Mouse (Mus musculus) forebrain, postnatal 0 days (tissue): ENCODE results near the gene Dap3. TPM values are rescaled to one million over a fixed set of nuclear protein-coding genes. Genes with fewer than 3 reads are reported as not detected.

Source experiments
- ATAC-seq: fragments of 200-750 bp; cut with Nextera tagmentation; 2 replicates; pipeline ENCODE4 v1.8.0; 2017; ENCODE audit warnings: mild to moderate bottlenecking, moderate library complexity
- DNase-seq: peaks from one replicate; pipeline ENCODE4 v3.0.0-alpha.2; 2015
- H3K27ac ChIP-seq: fragments of 300-500 bp; sonication (generic); 2 replicates; pipeline ENCODE4 v1.5.1; 2014; ENCODE audit warnings: low read depth, mild to moderate bottlenecking, antibody characterized with exemption, low read length, moderate library complexity, mixed read lengths
- H3K27me3 ChIP-seq: fragments of 300-500 bp; sonication (generic); 2 replicates; pipeline ENCODE4 v1.6.1; 2014; ENCODE audit warnings: mild to moderate bottlenecking, low read length, mixed read lengths; ENCODE audit not compliant: insufficient read depth
- H3K36me3 ChIP-seq: fragments of 300-500 bp; sonication (generic); 2 replicates; pipeline ENCODE4 v1.6.1; 2014; ENCODE audit warnings: mild to moderate bottlenecking, moderate library complexity; ENCODE audit not compliant: insufficient read depth
- H3K4me1 ChIP-seq: fragments of 300-500 bp; sonication (generic); 2 replicates; pipeline ENCODE4 v1.6.1; 2014; ENCODE audit warnings: antibody characterized with exemption; ENCODE audit not compliant: insufficient read depth
- H3K4me2 ChIP-seq: fragments of 300-500 bp; sonication (generic); 2 replicates; pipeline ENCODE4 v1.6.1; 2014; ENCODE audit warnings: low read depth, mild to moderate bottlenecking, moderate library complexity
- H3K4me3 ChIP-seq: fragments of 300-500 bp; sonication (generic); 2 replicates; pipeline ENCODE4 v1.5.1; 2014; ENCODE audit warnings: low read depth, low read length, mixed read lengths
- H3K9ac ChIP-seq: fragments of 300-500 bp; sonication (generic); 2 replicates; pipeline ENCODE4 v1.6.1; 2014; ENCODE audit warnings: mild to moderate bottlenecking
- H3K9me3 ChIP-seq: fragments of 300-500 bp; sonication (generic); 2 replicates; pipeline ENCODE4 v1.6.1; 2016; ENCODE audit warnings: low read length
- CTCF ChIP-seq: sonication (generic); IDR thresholded peaks from 2 replicates; pipeline ENCODE4 v1.5.1; 2016; ENCODE audit warnings: antibody characterized with exemption, control low read depth, low read depth
- WGBS: fragments of 180-500 bp; shearing (Covaris S2); extraction: QIAGEN DNeasy Blood & Tissue Kit; methylation state at CpG from one replicate; pipeline ENCODE4 v1.1.7; 2014; 5-methylcytosine and 5-hydroxymethylcytosine counted together
- polyA plus RNA-seq: library from polyadenylated mRNA; unstranded; fragments of >200 nt; fragmentation: Nextera tagmentation; extraction: Ambion mirVana; gene quantifications from 2 replicates; pipeline ENCODE4 v1.2.1, GENCODE M21; 2015
- total RNA-seq: library from RNA; depleted of rRNA; stranded (reverse); fragments of >200 nt; gene quantifications from 2 replicates; pipeline ENCODE4 v1.2.3, GENCODE M21; 2014

Dap3 gene
- total and polyA plus RNA-seq, 2 experiments from 2014 or later, result 76.2 to 127 TPM

DNA sequence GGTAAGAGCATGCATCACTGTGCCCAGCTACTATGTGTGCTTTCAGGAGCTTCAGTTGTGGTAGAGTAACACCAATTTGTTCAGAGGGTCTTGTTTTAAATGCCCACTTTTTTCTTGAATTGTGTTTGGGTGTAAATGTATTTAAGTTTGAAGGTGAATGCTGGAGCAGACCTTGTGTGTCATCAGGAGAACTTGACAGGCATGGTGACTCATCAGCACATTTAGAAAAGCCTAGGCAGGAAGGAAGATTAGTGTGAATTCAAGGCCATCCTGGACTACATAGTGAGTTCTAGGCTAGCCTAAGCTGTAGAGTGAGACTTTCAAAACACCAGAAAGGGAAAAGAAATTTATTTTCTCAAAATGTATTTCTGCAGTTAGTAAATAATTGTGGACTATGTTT is 2.8 kb upstream of the Dap3 start:
- Histone ChIP-seq H3K27ac (no peak overlapping the region), H3K4me1 (peaks cover 25% of the 10 kb centered on the region; the same call in 1 of the 2 replicates), H3K4me3 (no peak overlapping the region), H3K9me3 (no peaks in the 10 kb centered on the region), H3K27me3 (no peaks in the 10 kb centered on the region), H3K4me2 (no peak overlapping the region), H3K36me3 (no peaks in the 10 kb centered on the region), H3K9ac (no peak overlapping the region)
- no peak for TF ChIP-seq CTCF
- DNase-seq (no peak), ATAC-seq (no peak)

DNA sequence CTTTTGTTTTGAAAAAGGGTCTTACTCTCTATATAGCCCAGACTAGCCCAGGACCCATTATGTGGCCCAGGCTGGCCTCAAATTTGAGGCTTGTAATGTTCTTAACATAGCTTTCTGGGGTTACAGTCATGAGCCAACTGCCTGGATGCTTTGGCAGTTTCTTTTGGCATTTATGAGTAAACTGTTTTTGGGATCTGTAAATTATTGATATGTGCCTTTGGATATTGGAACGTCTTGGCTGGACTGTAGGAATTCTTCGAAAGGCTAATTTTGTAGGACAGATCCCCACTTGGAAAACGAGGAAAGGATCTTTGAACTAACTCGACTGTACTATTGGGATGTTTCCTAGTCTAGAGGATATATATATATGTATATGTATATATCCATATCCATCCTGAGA is 2.3 kb upstream of the Dap3 start:
- no peaks in the 10 kb centered on the region for H3K36me3 ChIP-seq
- DNase-seq, result no peak

DNA sequence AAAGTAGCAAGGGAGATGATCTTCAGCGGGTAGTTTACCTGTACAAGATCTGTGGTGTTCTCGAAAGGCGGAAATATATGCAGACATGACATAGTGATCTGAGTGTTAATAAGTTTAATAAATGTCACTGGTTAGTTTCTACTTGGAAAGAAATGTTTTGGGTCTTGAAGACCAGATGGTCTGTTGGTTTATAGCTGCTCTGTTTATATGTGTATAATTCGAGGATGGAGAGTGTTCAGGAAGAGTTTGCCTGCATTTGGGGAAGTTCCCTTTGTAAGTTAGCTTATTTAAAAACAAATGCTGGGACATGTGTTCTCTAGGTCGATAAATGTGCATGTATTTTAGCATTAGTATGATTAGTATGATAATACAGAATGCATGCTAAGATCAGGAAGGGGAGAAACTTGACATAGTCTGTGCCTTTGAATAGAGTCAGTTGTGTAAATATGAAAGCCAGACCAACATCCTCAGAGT is 383 bp upstream of the Dap3 start:
- WGBS, result 2% methylated on average over 5 of the region's 5 CpGs
- TF ChIP-seq CTCF, result no peak

More for the DNA sequence above, 2.3 kb upstream of the Dap3 start:
- no peak for TF ChIP-seq CTCF
- Histone ChIP-seq H3K9ac (no peak overlapping the region), H3K27me3 (no peaks in the 10 kb centered on the region), H3K4me2 (no peak overlapping the region), H3K27ac (no peak overlapping the region), H3K9me3 (no peaks in the 10 kb centered on the region), H3K4me1 (peaks cover 25% of the 10 kb centered on the region; the same call in 1 of the 2 replicates), H3K4me3 (no peak overlapping the region)
- WGBS, result 87% methylated on average over 4 of the region's 4 CpGs
- no peak for ATAC-seq

DNA sequence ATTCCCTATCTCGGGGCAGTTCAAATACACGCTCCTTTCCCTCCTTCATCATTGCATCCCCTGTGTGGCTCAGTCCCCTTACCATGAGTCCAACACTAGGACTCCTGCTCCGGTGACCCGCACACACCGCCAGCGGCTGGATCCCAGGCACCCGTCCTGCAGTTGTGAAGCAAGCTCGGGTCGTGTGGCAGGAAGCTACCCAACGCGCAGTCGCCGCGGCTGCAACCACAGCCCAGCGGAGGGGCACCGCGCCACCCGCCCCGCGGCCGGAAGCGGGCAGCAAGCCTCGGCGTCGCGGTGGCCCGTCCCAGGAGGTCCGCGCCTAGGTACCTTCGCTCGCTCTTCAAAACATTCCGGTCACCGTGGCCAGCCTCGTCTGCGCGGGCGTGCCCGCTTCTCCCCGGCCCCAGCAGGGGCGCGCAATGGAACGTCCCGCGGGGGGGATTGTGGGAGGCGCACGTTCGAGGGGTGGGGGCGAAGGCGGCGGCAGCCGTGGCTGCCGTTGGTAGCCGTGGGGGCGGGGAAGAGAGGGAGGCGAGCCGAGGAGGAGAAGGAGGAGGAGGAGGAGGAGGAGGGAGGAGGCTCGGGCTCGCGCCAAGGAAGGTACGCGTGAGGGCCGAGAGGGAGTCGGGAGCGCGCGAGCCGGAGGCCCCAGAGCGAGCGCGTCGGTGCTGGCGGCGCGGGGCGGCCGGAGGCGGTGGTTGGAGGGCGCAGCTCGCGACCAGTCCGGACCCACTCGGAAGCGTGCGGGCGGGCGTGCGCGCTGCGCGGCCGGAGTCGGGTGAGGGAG is 1.0 kb downstream of the Dap3 start:
- Histone ChIP-seq H3K4me1 (peaks cover 25% of the 10 kb centered on the region; the same call in 1 of the 2 replicates), H3K4me3 (peak overlapping the region; percentile 84), H3K36me3 (no peaks in the 10 kb centered on the region), H3K27me3 (no peaks in the 10 kb centered on the region), H3K4me2 (peak overlapping the region; percentile 57), H3K27ac (peak overlapping the region; percentile 99), H3K9ac (peak overlapping the region; percentile 93), H3K9me3 (no peaks in the 10 kb centered on the region)
- WGBS, result under 1% methylated on average over 68 of the region's 92 CpGs
- ATAC-seq (peak; percentile 89), DNase-seq (peak; percentile 94)
- peak; percentile 36; the same call in 1 of the 2 replicates for TF ChIP-seq CTCF

More for the DNA sequence above, 383 bp upstream of the Dap3 start:
- no peak for ATAC-seq
- Histone ChIP-seq H3K4me3 (peak overlapping the region; percentile 84), H3K9me3 (no peaks in the 10 kb centered on the region), H3K9ac (peak overlapping the region; percentile 93), H3K4me2 (peak overlapping the region; percentile 66), H3K36me3 (no peaks in the 10 kb centered on the region), H3K27me3 (no peaks in the 10 kb centered on the region), H3K4me1 (peaks cover 25% of the 10 kb centered on the region; the same call in 1 of the 2 replicates), H3K27ac (peak overlapping the region; percentile 99)
- DNase-seq, result no peak

DNA sequence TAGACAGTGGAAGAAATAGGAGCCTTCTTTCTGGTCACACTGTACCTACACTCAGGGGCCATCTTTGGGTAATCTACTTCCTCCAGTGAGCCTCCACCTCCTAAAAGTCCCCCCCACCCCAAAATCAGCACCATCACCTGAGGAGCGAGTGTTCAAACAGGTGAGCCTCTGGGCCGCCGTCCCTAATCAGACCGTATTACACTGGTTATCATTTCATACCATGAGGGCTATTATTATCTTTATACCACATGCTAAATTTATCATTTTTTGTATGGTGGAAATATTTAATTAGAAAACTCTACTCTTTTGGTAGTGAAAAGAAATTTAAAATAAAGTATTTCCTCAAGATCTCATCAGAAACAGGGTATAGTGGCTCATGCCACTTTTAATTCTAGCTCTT is 6.9 kb downstream of the Dap3 start:
- H3K36me3 ChIP-seq, result peaks cover 20% of the 10 kb centered on the region
- H3K27me3 ChIP-seq, result no peaks in the 10 kb centered on the region
- 97% methylated on average over 4 of the region's 4 CpGs for WGBS
- TF ChIP-seq CTCF, result no peak
- no peak for ATAC-seq
- H3K9me3 ChIP-seq, result no peaks in the 10 kb centered on the region
- H3K4me1 ChIP-seq, result 0 out of 2 replicates have a peak, but pooled peaks cover 3% of the 10 kb centered on the region
- no peak overlapping the region for H3K4me3 ChIP-seq
- no peak overlapping the region for H3K27ac ChIP-seq
- no peak overlapping the region for H3K9ac ChIP-seq
- H3K4me2 ChIP-seq, result no peak overlapping the region
- DNase-seq, result no peak

DNA sequence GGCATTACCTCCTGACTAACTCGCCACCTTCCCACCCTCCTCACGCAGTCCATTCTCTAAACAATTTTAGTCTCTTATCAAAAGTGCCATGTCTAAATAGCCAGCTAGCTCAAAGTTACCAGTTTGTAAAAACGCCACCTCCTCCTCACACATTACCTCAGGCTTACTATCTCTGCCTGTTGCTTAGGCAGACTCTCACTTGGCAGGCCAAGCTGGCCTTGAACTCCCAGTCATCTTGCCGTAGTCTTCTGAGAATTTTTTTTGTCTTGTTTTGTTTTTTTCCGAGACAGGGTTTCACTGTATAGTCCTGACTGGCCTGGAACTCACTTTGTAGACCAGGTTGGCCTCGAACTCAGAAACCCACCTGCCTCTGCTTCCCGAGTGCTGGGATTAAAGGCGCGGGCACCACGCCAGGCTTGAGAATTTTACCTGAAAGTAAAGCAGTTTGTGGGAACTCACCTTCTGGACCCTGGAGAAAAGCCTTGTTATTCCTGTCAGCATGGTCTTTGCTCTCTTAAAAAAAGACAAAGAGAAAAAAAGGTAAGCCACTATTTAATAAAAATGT is 8.6 kb downstream of the Dap3 start:
- H3K4me2 ChIP-seq, result no peak overlapping the region
- DNase-seq, result no peak
- no peak overlapping the region for H3K4me3 ChIP-seq
- no peaks in the 10 kb centered on the region for H3K4me1 ChIP-seq
- no peak for TF ChIP-seq CTCF
- no peak for ATAC-seq
- no peaks in the 10 kb centered on the region for H3K27me3 ChIP-seq
- H3K27ac ChIP-seq, result no peak overlapping the region
- H3K9me3 ChIP-seq, result no peaks in the 10 kb centered on the region
- WGBS, result 94% methylated on average over 10 of the region's 10 CpGs
- H3K9ac ChIP-seq, result no peak overlapping the region
- peaks cover 29% of the 10 kb centered on the region for H3K36me3 ChIP-seq

DNA sequence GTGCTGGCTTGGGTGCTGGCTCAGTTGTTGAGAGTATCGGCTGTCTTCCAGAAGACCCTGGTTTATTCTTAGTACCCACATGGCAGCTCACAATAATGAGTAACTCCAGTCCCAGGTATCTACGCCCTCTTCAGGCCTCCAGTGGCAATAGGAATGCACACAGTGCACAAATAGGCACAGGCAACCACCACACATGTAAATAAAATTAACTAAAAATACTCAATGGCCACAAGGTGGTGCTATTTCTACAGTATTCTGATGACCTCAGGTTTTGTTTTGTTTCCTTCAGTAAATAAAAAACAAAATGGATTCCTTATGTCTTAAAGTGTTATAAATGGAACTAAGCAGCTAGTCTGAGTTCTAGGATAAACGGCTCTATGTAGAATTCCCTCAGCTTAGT is 11.2 kb downstream of the Dap3 start:
- no peaks in the 10 kb centered on the region for H3K9me3 ChIP-seq
- ATAC-seq, result peak; percentile 84
- peak; percentile 67 for TF ChIP-seq CTCF
- no peak overlapping the region for H3K4me3 ChIP-seq
- no peak overlapping the region for H3K27ac ChIP-seq
- H3K9ac ChIP-seq, result no peak overlapping the region
- peaks cover 39% of the 10 kb centered on the region for H3K36me3 ChIP-seq
- peak; percentile 85 for DNase-seq
- no peaks in the 10 kb centered on the region for H3K27me3 ChIP-seq
- no peaks in the 10 kb centered on the region for H3K4me1 ChIP-seq
- no peak overlapping the region for H3K4me2 ChIP-seq
- 73% methylated on average over 3 of the region's 3 CpGs for WGBS
